Mouse (Mus musculus): Measurements from ENCODE around the gene Shisa7. TPM values are rescaled to one million over a fixed set of nuclear protein-coding genes. Genes with fewer than 3 reads are reported as not detected.
"Not testable (repeated sequence)": the region's sequence is repeated elsewhere in the genome, so short reads cannot be mapped to it uniquely, and the experiment has no call there.

Gene Shisa7
- polyA plus RNA-seq, 1 experiment from 2014 or later: 0.72 TPM

GRCm38 (mm10) chr7:4802247-4802646 is 42.2 kb downstream of the Shisa7 start:
- DNase-seq (ENCODE audit: low spot score) (no peak), ATAC-seq (replicated peaks; ENCODE audit: insufficient number of reproducible peaks, low FRiP score, low TSS enrichment, low read depth) (no peak)
- peaks cover 5% of the 10 kb centered on the region; the same call in 1 of the 2 replicates for H3K36me3 ChIP-seq (replicated peaks; ENCODE audit: control insufficient read depth, insufficient read depth, low read depth, low read length)

DNA sequence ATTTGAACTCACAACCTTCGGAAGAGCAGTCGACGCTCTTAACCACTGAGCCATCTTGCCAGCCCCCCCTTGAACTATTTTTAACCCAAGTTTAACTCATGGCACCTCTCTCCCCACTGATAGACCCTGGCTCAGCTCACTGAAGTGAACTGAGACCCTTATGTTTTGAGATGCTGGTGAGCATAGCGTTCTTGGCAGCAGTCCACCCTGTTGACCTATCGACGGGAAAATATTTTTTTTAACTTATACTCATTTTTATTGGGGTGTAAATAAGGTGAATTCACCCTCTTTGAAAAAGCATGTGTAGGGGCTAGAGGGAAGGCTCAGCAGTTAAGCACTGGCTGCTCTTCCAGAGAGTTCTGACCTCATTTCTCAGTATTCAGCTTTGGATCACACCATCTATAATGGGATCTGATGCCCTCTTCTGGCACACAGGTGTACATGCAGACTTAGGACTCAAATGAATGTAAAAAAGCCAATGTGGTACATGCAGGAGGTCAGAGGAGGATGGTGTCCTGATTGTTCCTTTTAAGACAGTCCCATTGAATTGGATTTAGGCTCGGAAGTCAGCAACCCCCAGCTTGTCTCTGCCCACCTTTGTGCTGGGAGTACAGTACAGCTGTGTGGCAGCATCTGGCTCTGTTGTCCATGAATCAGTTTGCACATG is 48.6 kb downstream of the Shisa7 start:
- Histone ChIP-seq H3K4me3 (ENCODE audit: low read depth, low read length) (no peak overlapping the region), H3K9ac (replicated peaks; ENCODE audit: low read length) (no peak overlapping the region), H3K27ac (replicated peaks; ENCODE audit: low read depth, low read length) (no peak overlapping the region), H3K36me3 (replicated peaks; ENCODE audit: control insufficient read depth, insufficient read depth, low read depth, low read length) (peaks cover 7% of the 10 kb centered on the region), H3K9me3 (replicated peaks; ENCODE audit: control insufficient read depth, low read length) (no peaks in the 10 kb centered on the region), H3K4me1 (ENCODE audit: control insufficient read depth, insufficient read depth, low read length) (peaks cover 3% of the 10 kb centered on the region; the same call in 1 of the 2 replicates), H3K4me2 (ENCODE audit: low read depth, low read length) (no peak overlapping the region), H3K27me3 (ENCODE audit: control insufficient read depth, insufficient read depth, low read length) (no peaks in the 10 kb centered on the region)
- 73% methylated on average over 7 of the region's 7 CpGs for WGBS
- DNase-seq (ENCODE audit: low spot score) (peak; percentile 62), ATAC-seq (replicated peaks; ENCODE audit: insufficient number of reproducible peaks, low FRiP score, low TSS enrichment, low read depth) (no peak)

More at GRCm38 (mm10) chr7:4802247-4802646, 42.2 kb downstream of the Shisa7 start:
- Histone ChIP-seq H3K9me3 (replicated peaks; ENCODE audit: control insufficient read depth, low read length) (no peaks in the 10 kb centered on the region), H3K4me3 (ENCODE audit: low read depth, low read length) (no peak overlapping the region), H3K27me3 (ENCODE audit: control insufficient read depth, insufficient read depth, low read length) (no peaks in the 10 kb centered on the region), H3K4me1 (ENCODE audit: control insufficient read depth, insufficient read depth, low read length) (no peaks in the 10 kb centered on the region), H3K9ac (replicated peaks; ENCODE audit: low read length) (no peak overlapping the region), H3K27ac (replicated peaks; ENCODE audit: low read depth, low read length) (no peak overlapping the region), H3K4me2 (ENCODE audit: low read depth, low read length) (no peak overlapping the region)

GRCm38 (mm10) chr7:4794631-4795168 is 49.8 kb downstream of the Shisa7 start:
- Histone ChIP-seq H3K9ac (replicated peaks; ENCODE audit: low read length) (no peak overlapping the region), H3K27ac (replicated peaks; ENCODE audit: low read depth, low read length) (no peak overlapping the region), H3K4me3 (ENCODE audit: low read depth, low read length) (no peak overlapping the region), H3K4me2 (ENCODE audit: low read depth, low read length) (no peak overlapping the region), H3K9me3 (replicated peaks; ENCODE audit: control insufficient read depth, low read length) (no peaks in the 10 kb centered on the region), H3K4me1 (ENCODE audit: control insufficient read depth, insufficient read depth, low read length) (peaks cover 3% of the 10 kb centered on the region; the same call in 1 of the 2 replicates), H3K27me3 (ENCODE audit: control insufficient read depth, insufficient read depth, low read length) (no peaks in the 10 kb centered on the region), H3K36me3 (replicated peaks; ENCODE audit: control insufficient read depth, insufficient read depth, low read depth, low read length) (peaks cover 7% of the 10 kb centered on the region)
- 83% methylated on average over 3 of the region's 3 CpGs for WGBS
- no peak for ATAC-seq (replicated peaks; ENCODE audit: insufficient number of reproducible peaks, low FRiP score, low TSS enrichment, low read depth)
- no peak for DNase-seq (ENCODE audit: low spot score)

DNA sequence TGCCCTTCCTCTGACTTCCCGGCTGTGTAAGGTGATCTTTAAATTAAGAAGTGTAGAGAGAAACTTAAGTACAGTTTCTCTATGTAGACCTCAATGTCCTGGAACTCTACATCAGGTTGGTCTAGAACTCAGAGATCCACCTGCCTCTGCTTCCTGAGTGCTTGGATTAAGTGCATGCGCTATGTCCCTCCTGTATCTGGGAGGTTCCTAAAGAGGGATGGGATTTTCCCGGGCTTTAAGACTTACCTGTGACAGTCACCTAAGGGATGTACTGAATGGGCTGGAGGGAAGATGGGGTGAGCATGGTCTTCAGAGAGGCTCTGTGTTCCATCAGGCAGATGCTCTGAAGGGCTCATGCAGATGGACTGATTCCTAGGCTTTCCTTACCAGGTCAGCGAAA is 50.8 kb downstream of the Shisa7 start:
- Histone ChIP-seq H3K27ac (replicated peaks; ENCODE audit: low read depth, low read length) (no peak overlapping the region), H3K9ac (replicated peaks; ENCODE audit: low read length) (peak overlapping the region; percentile 95), H3K4me3 (ENCODE audit: low read depth, low read length) (peak overlapping the region; percentile 77), H3K4me2 (ENCODE audit: low read depth, low read length) (peak overlapping the region; percentile 75), H3K27me3 (ENCODE audit: control insufficient read depth, insufficient read depth, low read length) (0 out of 2 replicates have a peak, but pooled peaks cover 3% of the 10 kb centered on the region), H3K9me3 (replicated peaks; ENCODE audit: control insufficient read depth, low read length) (no peaks in the 10 kb centered on the region), H3K4me1 (ENCODE audit: control insufficient read depth, insufficient read depth, low read length) (peaks cover 3% of the 10 kb centered on the region; the same call in 1 of the 2 replicates), H3K36me3 (replicated peaks; ENCODE audit: control insufficient read depth, insufficient read depth, low read depth, low read length) (peaks cover 7% of the 10 kb centered on the region)
- ATAC-seq (replicated peaks; ENCODE audit: insufficient number of reproducible peaks, low FRiP score, low TSS enrichment, low read depth) (no peak), DNase-seq (ENCODE audit: low spot score) (no peak)
- WGBS: 40% methylated on average over 4 of the region's 4 CpGs

DNA sequence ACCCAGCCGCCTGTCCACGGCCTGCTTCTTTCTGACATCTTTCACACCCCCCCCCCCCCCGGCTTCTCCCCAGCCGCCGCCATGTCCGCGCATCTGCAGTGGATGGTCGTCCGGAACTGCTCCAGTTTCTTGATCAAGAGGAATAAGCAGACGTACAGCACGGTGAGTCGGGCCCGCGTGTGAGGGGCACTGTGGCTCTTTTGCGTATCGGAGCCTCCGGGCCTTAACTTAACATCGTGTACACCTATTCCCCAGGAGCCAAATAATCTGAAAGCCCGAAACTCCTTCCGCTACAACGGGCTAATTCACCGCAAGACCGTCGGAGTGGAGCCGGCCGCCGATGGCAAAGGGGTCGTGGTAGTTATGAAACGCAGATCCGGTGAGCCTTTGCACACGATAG is 51.2 kb downstream of the Shisa7 start:
- H3K27me3 ChIP-seq (ENCODE audit: control insufficient read depth, insufficient read depth, low read length); H3K36me3 ChIP-seq (replicated peaks; ENCODE audit: control insufficient read depth, insufficient read depth, low read depth, low read length); DNase-seq (ENCODE audit: low spot score); ATAC-seq (replicated peaks; ENCODE audit: insufficient number of reproducible peaks, low FRiP score, low TSS enrichment, low read depth); H3K9me3 ChIP-seq (replicated peaks; ENCODE audit: control insufficient read depth, low read length); H3K4me1 ChIP-seq (ENCODE audit: control insufficient read depth, insufficient read depth, low read length): not testable (repeated sequence)
- H3K4me2 ChIP-seq (ENCODE audit: low read depth, low read length): peak overlapping the region; percentile 75
- peak overlapping the region; percentile 90 for H3K27ac ChIP-seq (replicated peaks; ENCODE audit: low read depth, low read length)
- under 1% methylated on average over 31 of the region's 31 CpGs for WGBS
- H3K9ac ChIP-seq (replicated peaks; ENCODE audit: low read length): peak overlapping the region; percentile 95
- peak overlapping the region; percentile 77 for H3K4me3 ChIP-seq (ENCODE audit: low read depth, low read length)

- peak within 1 kb of the TSS; percentile 77 for H3K4me3 ChIP-seq (ENCODE audit: low read depth, low read length)
- H3K9me3 ChIP-seq (replicated peaks; ENCODE audit: control insufficient read depth, low read length): no peaks in the 10 kb centered on the region
- H3K27ac ChIP-seq (replicated peaks; ENCODE audit: low read depth, low read length): peak within 1 kb of the TSS; percentile 90
- 0 out of 2 replicates have a peak, but pooled peaks cover 3% of the 10 kb centered on the region for H3K27me3 ChIP-seq (ENCODE audit: control insufficient read depth, insufficient read depth, low read length)
- peaks cover 3% of the 10 kb centered on the region; the same call in 1 of the 2 replicates for H3K4me1 ChIP-seq (ENCODE audit: control insufficient read depth, insufficient read depth, low read length)
- DNase-seq (ENCODE audit: low spot score): peak; percentile 99
- WGBS: 2% methylated on average over 51 of the region's 54 CpGs
- H3K4me2 ChIP-seq (ENCODE audit: low read depth, low read length): peak within 1 kb of the TSS; percentile 75
- peaks cover 5% of the 10 kb centered on the region for H3K36me3 ChIP-seq (replicated peaks; ENCODE audit: control insufficient read depth, insufficient read depth, low read depth, low read length)
- H3K9ac ChIP-seq (replicated peaks; ENCODE audit: low read length): peak within 1 kb of the TSS; percentile 95
- ATAC-seq (replicated peaks; ENCODE audit: insufficient number of reproducible peaks, low FRiP score, low TSS enrichment, low read depth): peak; percentile 80
These were observed 52.0 kb downstream of the Shisa7 start, which contains the start of gene Rpl28 for GRCm38 (mm10) chr7:4792278-4793212. Gene Rpl28 (plus strand): TSS chr7:4792874.

GRCm38 (mm10) chr7:4789436-4789935 is 55.0 kb downstream of the Shisa7 start, which contains the start of gene Tmem238:
Gene Tmem238 (minus strand): TSS chr7:4789656.
- ATAC-seq (replicated peaks; ENCODE audit: insufficient number of reproducible peaks, low FRiP score, low TSS enrichment, low read depth) (no peak), DNase-seq (ENCODE audit: low spot score) (no peak)
- WGBS: 10% methylated on average over 29 of the region's 40 CpGs
- H3K4me1 ChIP-seq (ENCODE audit: control insufficient read depth, insufficient read depth, low read length): peaks cover 3% of the 10 kb centered on the region; the same call in 1 of the 2 replicates
- peak within 1 kb of the TSS; percentile 55 for H3K4me3 ChIP-seq (ENCODE audit: low read depth, low read length)
- peak within 1 kb of the TSS; percentile 35; the same call in 1 of the 2 replicates for H3K27ac ChIP-seq (replicated peaks; ENCODE audit: low read depth, low read length)
- H3K27me3 ChIP-seq (ENCODE audit: control insufficient read depth, insufficient read depth, low read length): 0 out of 2 replicates have a peak, but pooled peaks cover 3% of the 10 kb centered on the region
- H3K36me3 ChIP-seq (replicated peaks; ENCODE audit: control insufficient read depth, insufficient read depth, low read depth, low read length): peaks cover 1% of the 10 kb centered on the region
- H3K9me3 ChIP-seq (replicated peaks; ENCODE audit: control insufficient read depth, low read length): no peaks in the 10 kb centered on the region
- H3K9ac ChIP-seq (replicated peaks; ENCODE audit: low read length): peak within 1 kb of the TSS; percentile 83
- H3K4me2 ChIP-seq (ENCODE audit: low read depth, low read length): peak within 1 kb of the TSS; percentile 83

Data from embryonic facial prominence, embryonic 11.5 days (tissue).